Mouse (Mus musculus) left cerebral cortex, adult 2 months (tissue): Measurements from ENCODE around the gene Hoxa13. TPM values are rescaled to one million over a fixed set of nuclear protein-coding genes. Genes with fewer than 3 reads are reported as not detected.
A peak's percentile ranks its signal among the peaks of the same experiment; 100 is the strongest.

ENCODE experiments used
- DNase-seq, 2 experiments: peaks; one replicate each; pipeline ENCODE4 v3.0.0; 2021 to 2022; ENCODE audit warnings: low spot score in 2 of 2, mixed read lengths in 1 of 2; ENCODE audit errors: extremely low spot score in 1 of 2
- H3K27ac ChIP-seq: fragments of 200-600 bp; 2 replicates; pipeline ENCODE4 v1.8.1; 2022
- H3K4me3 ChIP-seq: fragments of 200-600 bp; 2 replicates; pipeline ENCODE4 v1.8.1; 2022
- CTCF ChIP-seq: fragments of 200-600 bp; IDR thresholded peaks from 2 replicates; pipeline ENCODE4 v1.8.1; 2022; ENCODE audit warnings: antibody characterized with exemption, mild to moderate bottlenecking, moderate library complexity
- intact Hi-C: fragments of 180-260 bp; cut with DNase I; formaldehyde crosslinking; loops from one replicate; pipeline ENCODE4 v1.15.1; 2025
- microRNA-seq, 2 experiments: library from miRNA; unstranded; fragments of <30 nt; microRNA quantifications; one replicate each; pipeline ENCODE4 v1.2.0; 2021
- total RNA-seq, 2 experiments: library from RNA; stranded (reverse); gene quantifications; 2 replicates each; pipeline ENCODE4 v1.2.3; 2021

The Hoxa13 gene
- total RNA-seq, 2 experiments from 2014 or later, result not detected

GRCm38 (mm10) chr6:52215771-52216535 lies 44.7 kb downstream of the Hoxa13 start:
- H3K4me3 ChIP-seq, result no peak overlapping the region
- intact Hi-C loops, result loop anchor here (5.0 kb wide), 1 partner anchor 209 kb away; no protein-coding TSS in a partner anchor

GRCm38 (mm10) chr6:52215070-52215469 lies 45.6 kb downstream of the Hoxa13 start:
- Histone ChIP-seq H3K27ac (no peak overlapping the region), H3K4me3 (no peak overlapping the region)
- TF ChIP-seq CTCF, result no peak
- DNase-seq, result no peak
- intact Hi-C loops, result loop anchor here (5.0 kb wide), 1 partner anchor 208 kb away; no protein-coding TSS in a partner anchor

More at GRCm38 (mm10) chr6:52215771-52216535, 44.7 kb downstream of the Hoxa13 start:
- TF ChIP-seq CTCF, result no peak
- no peak overlapping the region for H3K27ac ChIP-seq
- DNase-seq, result no peak

- DNase-seq, result no peak
- H3K27ac ChIP-seq, result no peak overlapping the region
- no peak for TF ChIP-seq CTCF
- H3K4me3 ChIP-seq, result no peak overlapping the region
- intact Hi-C loops, result no loop called here
Observed at GRCm38 (mm10) chr6:52214271-52214670, 46.4 kb downstream of the Hoxa13 start.

GRCm38 (mm10) chr6:52213119-52213986 lies 47.3 kb downstream of the Hoxa13 start, which contains the start of the genes Hoxa3 and Gm28308:
Gene Hoxa3, minus strand, starts transcription at chr6:52213336.
Gene Gm28308, minus strand, starts transcription at chr6:52213339.
- TF ChIP-seq CTCF, result no peak
- intact Hi-C loops, result loop anchor here (1.0 kb wide), 1 partner anchor 1032 kb away; no protein-coding TSS in a partner anchor
- Histone ChIP-seq H3K4me3 (no peak within 1 kb of the TSS), H3K27ac (no peak within 1 kb of the TSS)
- DNase-seq, result no peak

GRCm38 (mm10) chr6:52212556-52213118 lies 48.0 kb downstream of the Hoxa13 start:
- no peak for TF ChIP-seq CTCF
- no peak overlapping the region for H3K27ac ChIP-seq
- intact Hi-C loops, result loop anchor here (1.0 kb wide), 1 partner anchor 1031 kb away; no protein-coding TSS in a partner anchor
- no peak overlapping the region for H3K4me3 ChIP-seq
- DNase-seq, result no peak

- Histone ChIP-seq H3K27ac (no peak overlapping the region), H3K4me3 (no peak overlapping the region)
- intact Hi-C loops, result no loop called here
- no peak for TF ChIP-seq CTCF
- no peak for DNase-seq
Observed at GRCm38 (mm10) chr6:52211961-52212360, 48.7 kb downstream of the Hoxa13 start.

- DNase-seq, result peak; percentile 42 to 58
- H3K4me3 ChIP-seq, result no peak overlapping the region
- peak; percentile 87 for TF ChIP-seq CTCF
- intact Hi-C loops, result no loop called here
- no peak overlapping the region for H3K27ac ChIP-seq
Observed at GRCm38 (mm10) chr6:52211170-52211935, 49.3 kb downstream of the Hoxa13 start.

GRCm38 (mm10) chr6:52209685-52210046 lies 51.0 kb downstream of the Hoxa13 start:
- Histone ChIP-seq H3K4me3 (no peak overlapping the region), H3K27ac (no peak overlapping the region)
- intact Hi-C loops, result no loop called here
- TF ChIP-seq CTCF, result no peak
- no peak for DNase-seq

- no peak overlapping the region for H3K27ac ChIP-seq
- TF ChIP-seq CTCF, result no peak
- intact Hi-C loops, result no loop called here
- H3K4me3 ChIP-seq, result no peak overlapping the region
- DNase-seq, result no peak
Observed at GRCm38 (mm10) chr6:52208868-52209684, 51.6 kb downstream of the Hoxa13 start.

- H3K4me3 ChIP-seq, result no peak within 1 kb of the TSS
- no peak for TF ChIP-seq CTCF
- intact Hi-C loops, result no loop called here
- DNase-seq, result no peak
- no peak within 1 kb of the TSS for H3K27ac ChIP-seq
Observed at GRCm38 (mm10) chr6:52208072-52208867, 52.4 kb downstream of the Hoxa13 start, which contains the start of gene Hoxa6. Gene Hoxa6, minus strand, starts transcription at chr6:52208722.

Small RNAs within 50 kb of the gene (microRNA-seq; reads per million reads assigned to microRNA genes)
- gene Mir196b, result 1.2 to 2.6 reads per million in 2 experiments

Other genes with a start within 250 kb of the Hoxa13 start
- gene Skap2, start 248.3 kb downstream of the Hoxa13 start, total RNA-seq, result 10 to 100 TPM in 1 of 2 experiments, 1 to 10 TPM in 1; 8.9 to 10.5 TPM
- gene Hoxa1, start 102.6 kb downstream of the Hoxa13 start, total RNA-seq, result not detected
- not detected for gene Hoxa2, start 96.0 kb downstream of the Hoxa13 start, total RNA-seq
- not detected for gene 5730596B20Rik, start 83.4 kb downstream of the Hoxa13 start, total RNA-seq
- gene Hoxa4, start 69.1 kb downstream of the Hoxa13 start, total RNA-seq, result not detected
- not detected for gene Hoxa5, start 56.3 kb downstream of the Hoxa13 start, total RNA-seq
- not detected for gene Hoxa6, start 52.2 kb downstream of the Hoxa13 start, total RNA-seq
- not detected for gene Hoxa3, start 47.5 kb downstream of the Hoxa13 start, total RNA-seq
- gene Gm28308, start 47.5 kb downstream of the Hoxa13 start, total RNA-seq, result not detected
- gene Hoxa7, start 39.0 kb downstream of the Hoxa13 start, total RNA-seq, result not detected
- gene Hoxa9, start 29.8 kb downstream of the Hoxa13 start, total RNA-seq, result not detected
- not detected for gene Hoxa10, start 20.0 kb downstream of the Hoxa13 start, total RNA-seq
- not detected for gene Hoxa11, start 15.1 kb downstream of the Hoxa13 start, total RNA-seq
- gene Evx1, start 52.6 kb upstream of the Hoxa13 start, total RNA-seq, result not detected